Mouse (Mus musculus): Measurements from ENCODE around the gene Kcnh6. TPM values are rescaled to one million over a fixed set of nuclear protein-coding genes. Genes with fewer than 3 reads are reported as not detected.
A peak's percentile ranks its signal among the peaks of the same experiment; 100 is the strongest.

Gene Kcnh6
- not detected in 2 replicates for total RNA-seq (2014; fragmentation: Nextera tagmentation)
- total RNA-seq (2017): not detected in 2 replicates

DNA sequence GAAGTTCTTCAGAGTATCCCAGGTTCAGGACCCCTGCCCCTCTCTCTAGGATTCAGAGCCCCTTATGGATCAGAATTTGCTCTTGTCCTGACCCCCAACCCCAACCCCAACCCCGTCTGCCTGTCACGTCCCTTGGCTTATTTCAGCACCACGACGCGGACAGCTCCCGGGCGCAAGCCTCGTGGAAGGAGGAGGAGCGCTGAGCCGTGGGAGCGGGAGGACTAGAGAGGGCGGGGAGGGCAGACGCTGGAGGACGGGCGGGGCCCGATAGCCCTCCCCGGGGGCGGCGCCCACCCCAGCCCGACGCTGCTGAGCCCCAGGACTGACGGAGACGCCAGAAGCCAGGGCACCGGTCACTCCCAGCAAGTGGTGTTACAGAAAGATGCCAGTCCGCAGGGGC, at the start of gene Kcnh6:
Gene Kcnh6, plus strand, starts transcription at position 304 of the 400 bp plus-strand sequence.
- peak; percentile 86 for ATAC-seq (replicated peaks; ENCODE audit: low FRiP score, low TSS enrichment, poor library complexity, severe bottlenecking)

DNA sequence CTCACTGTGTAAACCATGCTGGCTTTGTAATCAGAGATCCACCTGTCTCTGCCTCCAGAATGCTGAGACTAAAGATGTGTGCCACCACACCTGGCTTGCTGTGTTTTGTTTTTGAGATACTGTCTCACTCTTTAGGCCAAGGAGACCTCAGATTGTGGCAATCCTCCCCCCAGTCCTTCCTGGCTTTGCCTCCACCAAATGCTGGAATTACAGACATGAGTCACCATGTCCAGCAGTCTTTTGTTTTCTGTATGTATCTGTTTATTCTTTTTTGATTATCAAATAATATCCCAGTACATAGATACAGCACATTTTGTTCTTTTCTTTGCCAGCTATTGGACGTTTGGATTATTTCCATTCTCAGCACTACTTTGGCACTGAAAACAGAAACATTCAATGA, 49.4 kb upstream of the Kcnh6 start:
- no peak for ATAC-seq (replicated peaks; ENCODE audit: low FRiP score, low TSS enrichment, poor library complexity, severe bottlenecking)

DNA sequence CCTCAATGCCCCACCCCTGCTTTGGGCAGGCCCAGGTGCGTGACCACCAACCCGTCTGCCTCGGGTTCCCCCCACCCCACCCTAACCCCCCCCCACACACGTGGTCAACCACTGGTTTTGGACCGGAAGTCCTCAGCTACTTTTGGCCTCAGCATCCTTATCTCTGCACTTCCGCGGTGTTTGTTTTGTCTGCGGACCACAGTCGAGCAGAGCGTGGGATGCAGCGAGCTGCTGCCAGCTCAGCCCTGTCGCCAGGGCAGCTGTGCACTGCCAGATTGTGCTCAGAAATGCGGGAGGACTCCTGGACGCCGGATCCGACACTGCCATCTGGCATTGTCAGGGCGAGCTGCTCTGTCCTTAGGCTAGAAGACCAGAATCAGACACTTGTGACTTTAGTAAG, 48.6 kb upstream of the Kcnh6 start:
- peak; percentile 17; the same call in 1 of the 2 replicates for ATAC-seq (replicated peaks; ENCODE audit: low FRiP score, low TSS enrichment, poor library complexity, severe bottlenecking)

DNA sequence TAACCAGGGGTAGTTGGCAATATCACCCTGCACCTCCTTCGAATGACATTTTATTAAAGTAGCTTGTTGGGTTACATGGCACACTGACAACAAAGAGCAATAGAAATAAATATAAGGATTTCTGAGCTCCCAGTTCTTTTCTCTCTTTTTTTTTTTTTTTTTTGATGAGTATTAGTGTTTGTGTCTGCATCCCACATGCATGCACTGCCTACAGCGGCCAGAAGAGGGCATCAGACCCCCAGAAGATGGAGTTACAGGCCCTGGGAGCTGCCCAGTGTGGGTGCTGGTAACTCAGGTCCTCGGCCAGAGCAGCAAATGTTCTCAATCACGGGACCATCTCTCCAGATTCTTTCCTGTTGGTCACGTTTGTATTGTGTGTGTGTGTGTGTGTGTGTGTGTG, 43.2 kb upstream of the Kcnh6 start:
- ATAC-seq (replicated peaks; ENCODE audit: low FRiP score, low TSS enrichment, poor library complexity, severe bottlenecking): no peak

DNA sequence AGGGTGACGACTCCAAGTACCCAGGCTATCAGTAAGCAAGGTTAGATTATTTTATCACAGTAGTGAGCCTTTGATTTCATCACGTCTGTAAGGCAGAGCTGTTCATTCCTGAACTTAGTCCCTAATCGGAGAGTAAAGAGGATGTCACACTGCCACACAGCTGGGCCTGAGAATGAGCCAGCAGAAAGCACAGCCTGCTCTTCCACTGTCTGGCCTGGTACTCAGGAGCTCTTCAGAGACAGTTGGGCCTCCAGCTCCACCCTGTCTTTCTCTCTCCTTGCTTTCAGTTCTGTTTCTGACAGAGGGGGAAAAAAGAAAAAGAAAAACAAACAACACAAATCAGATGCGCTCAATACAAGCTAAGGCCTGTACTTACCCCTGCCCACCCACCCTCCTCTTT, 41.6 kb upstream of the Kcnh6 start:
- no peak for ATAC-seq (replicated peaks; ENCODE audit: low FRiP score, low TSS enrichment, poor library complexity, severe bottlenecking)

DNA sequence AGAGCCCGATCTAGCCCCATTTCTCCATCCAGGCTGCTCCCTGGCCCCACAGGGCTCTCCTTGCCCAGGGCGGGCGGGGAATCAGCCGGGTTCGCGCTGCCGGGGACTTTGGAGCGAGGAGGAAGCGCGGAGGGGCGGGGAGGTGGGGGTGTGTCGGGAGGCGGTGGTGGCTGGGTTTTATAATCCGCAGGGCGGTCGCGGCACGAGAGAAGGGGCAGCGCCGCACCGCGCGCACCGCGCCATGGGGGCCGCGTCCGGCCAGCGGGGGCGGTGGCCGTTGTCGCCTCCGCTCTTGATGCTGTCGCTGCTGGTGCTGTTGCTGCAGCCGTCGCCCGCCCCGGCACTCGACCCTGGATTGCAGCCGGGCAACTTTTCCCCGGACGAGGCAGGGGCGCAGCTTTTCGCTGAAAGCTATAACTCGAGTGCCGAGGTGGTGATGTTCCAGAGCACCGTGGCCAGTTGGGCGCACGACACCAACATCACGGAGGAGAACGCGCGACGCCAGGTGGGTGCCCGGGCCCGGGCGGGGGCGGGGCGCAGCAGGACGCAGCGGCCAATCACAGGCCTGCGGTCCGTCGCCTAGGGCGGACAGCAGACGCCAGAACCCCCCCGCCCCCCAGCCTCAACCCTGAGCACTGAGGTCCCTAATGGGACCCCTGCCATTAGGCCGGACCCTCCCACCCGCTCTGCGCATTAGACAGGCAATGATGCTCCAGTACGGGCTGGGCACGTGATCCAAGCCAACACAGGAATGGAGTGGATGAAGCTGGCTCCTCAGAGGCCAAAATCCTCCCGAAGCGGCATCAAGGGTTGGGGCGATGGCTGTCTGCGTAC, 40.0 kb upstream of the Kcnh6 start, which contains the start of gene Ace:
Gene Ace, plus strand, starts transcription at position 205 of the 834 bp plus-strand sequence.
- ATAC-seq (replicated peaks; ENCODE audit: low FRiP score, low TSS enrichment, poor library complexity, severe bottlenecking): no peak

DNA sequence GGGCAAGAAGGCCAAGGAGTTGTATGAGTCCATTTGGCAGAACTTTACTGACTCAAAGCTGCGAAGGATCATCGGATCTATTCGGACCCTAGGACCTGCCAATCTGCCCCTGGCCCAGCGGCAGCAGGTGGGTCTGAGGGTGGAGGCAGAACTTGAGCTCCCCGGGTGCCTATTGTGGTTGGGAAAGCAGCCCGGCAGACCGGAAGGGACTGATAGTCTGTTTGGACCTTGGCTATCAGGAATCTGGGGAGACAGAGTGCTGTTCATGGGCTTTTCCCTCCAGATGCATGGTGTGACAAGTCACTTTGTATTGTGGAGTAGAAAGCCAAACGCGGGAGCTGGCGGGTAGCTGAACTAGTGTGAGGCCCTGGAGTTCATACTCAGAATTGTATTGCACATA, 39.0 kb upstream of the Kcnh6 start:
- ATAC-seq (replicated peaks; ENCODE audit: low FRiP score, low TSS enrichment, poor library complexity, severe bottlenecking): no peak

DNA sequence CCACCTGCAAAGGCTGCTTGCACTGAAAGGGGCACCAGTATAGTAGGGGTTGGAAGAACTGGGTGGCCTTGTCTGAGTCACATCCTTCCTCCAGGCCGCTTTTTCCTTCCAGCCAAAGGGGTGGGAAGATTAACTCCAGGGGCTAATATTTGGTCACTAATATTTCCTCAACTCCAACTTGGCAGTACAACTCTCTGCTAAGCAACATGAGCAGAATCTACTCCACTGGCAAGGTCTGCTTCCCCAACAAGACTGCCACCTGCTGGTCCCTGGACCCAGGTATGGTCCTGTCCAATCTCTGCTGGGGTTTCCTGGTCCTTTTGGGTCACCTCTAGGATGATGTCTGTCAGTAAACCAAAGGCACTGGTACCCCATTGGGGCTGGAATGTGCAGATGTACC, 38.4 kb upstream of the Kcnh6 start:
- no peak for ATAC-seq (replicated peaks; ENCODE audit: low FRiP score, low TSS enrichment, poor library complexity, severe bottlenecking)

DNA sequence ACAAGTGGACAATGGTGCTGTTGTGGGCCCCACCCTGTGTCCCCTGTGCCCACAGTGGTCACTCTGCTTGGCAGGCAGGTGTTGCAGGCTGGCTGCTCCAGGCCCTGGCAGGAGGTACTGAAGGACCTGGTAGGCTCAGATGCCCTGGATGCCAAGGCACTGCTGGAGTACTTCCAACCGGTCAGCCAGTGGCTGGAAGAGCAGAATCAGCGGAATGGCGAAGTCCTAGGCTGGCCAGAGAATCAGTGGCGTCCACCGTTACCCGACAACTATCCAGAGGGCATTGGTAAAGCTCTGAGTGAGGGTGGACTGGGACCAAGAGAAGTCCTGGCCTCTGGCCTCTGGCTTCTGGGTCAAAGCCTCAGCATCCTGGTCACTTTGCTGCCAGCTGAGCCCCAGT, 33.3 kb upstream of the Kcnh6 start:
- ATAC-seq (replicated peaks; ENCODE audit: low FRiP score, low TSS enrichment, poor library complexity, severe bottlenecking): no peak

DNA sequence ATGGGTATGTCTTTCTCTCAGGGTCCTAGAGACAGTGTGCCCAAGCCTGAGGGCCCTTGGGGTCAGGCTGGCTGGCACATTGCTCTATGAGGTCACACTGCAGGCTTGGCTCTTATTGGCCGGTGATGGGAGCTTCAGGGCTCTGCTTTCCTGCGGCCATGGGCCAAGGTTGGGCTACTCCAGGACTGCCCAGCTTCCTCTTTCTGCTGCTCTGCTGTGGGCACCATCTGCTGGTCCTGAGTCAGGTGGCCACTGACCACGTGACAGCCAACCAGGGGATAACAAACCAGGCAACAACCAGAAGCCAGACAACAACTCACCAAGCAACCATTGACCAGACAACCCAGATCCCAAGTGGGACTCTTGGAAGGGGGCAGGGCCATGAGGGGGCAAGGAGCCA, 32.9 kb upstream of the Kcnh6 start:
- ATAC-seq (replicated peaks; ENCODE audit: low FRiP score, low TSS enrichment, poor library complexity, severe bottlenecking): no peak

DNA sequence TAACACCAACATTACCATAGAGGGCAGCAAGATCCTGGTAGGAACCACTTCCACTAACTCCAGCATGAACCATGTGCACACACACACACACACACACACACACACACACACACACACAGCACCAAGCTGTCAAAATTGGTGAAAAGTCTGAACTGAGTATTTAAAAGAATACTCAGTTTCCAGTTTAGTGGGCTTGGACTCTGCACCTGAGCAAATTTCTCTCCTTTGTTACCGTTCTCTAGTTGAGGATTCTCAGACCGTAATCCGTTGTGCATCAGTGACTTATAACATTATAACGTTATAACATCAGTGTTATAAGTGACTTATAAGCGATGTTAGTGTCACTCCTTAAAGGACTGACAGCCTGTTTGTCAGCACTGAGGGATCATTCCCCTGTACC, 32.3 kb upstream of the Kcnh6 start:
- ATAC-seq (replicated peaks; ENCODE audit: low FRiP score, low TSS enrichment, poor library complexity, severe bottlenecking): no peak

DNA sequence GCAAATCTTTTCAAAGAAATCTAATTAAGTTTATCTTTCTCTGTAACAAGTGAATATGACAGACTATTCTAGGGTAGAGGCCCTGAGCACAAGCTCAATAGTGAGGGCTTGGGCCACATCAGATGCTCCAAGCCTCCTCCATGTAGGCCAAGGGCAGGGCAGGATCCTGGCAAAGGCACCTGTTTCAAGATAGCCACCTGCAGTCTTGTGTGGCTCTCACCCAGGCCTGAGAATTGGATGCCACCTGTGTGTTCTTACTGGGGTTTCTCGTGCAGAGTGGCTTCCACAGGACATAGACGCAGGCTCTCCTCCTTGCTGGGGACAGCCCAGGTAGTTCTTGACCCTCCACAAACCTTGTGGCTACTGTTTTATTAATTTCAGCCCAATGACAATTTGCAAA, 29.7 kb upstream of the Kcnh6 start:
- ATAC-seq (replicated peaks; ENCODE audit: low FRiP score, low TSS enrichment, poor library complexity, severe bottlenecking): no peak

DNA sequence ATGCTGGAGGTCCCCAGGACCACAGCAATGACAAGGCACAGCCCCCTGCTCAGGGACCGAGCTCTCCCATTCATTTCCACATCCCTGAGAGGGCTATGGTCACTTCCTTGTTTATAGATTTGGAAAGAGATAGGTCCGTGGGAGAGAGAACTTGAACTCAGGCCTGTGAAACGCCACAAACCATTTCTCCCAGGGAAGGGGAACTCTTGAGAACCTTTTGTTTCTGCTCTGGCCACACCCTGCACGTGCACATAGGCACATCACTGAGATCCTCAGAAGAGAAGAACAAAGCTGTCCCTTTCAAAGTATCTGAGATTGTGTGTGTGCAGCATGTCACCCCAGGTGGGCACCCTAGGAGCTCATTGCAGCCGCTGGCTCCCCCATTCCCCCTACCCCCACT, 29.3 kb upstream of the Kcnh6 start:
- ATAC-seq (replicated peaks; ENCODE audit: low FRiP score, low TSS enrichment, poor library complexity, severe bottlenecking): no peak

DNA sequence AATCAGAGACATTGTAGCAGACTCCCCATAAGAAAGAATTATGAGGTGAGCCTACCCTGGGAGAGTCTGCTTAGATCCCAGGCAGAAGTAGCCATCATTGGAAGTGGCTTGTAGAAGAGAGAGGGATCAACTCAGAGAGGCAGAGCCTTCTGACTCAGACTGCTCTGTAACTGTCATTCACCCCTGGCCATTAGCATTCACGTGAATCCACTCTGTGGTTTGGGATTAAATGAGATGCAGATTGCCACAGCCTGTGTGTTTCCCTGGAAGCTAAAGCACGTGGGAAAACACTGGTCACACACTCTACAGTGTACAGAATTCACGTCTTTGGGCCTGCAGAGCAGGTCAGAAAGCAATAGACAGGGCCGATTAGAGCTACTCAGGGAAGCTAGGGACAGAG, 23.5 kb upstream of the Kcnh6 start:
- no peak for ATAC-seq (replicated peaks; ENCODE audit: low FRiP score, low TSS enrichment, poor library complexity, severe bottlenecking)

DNA sequence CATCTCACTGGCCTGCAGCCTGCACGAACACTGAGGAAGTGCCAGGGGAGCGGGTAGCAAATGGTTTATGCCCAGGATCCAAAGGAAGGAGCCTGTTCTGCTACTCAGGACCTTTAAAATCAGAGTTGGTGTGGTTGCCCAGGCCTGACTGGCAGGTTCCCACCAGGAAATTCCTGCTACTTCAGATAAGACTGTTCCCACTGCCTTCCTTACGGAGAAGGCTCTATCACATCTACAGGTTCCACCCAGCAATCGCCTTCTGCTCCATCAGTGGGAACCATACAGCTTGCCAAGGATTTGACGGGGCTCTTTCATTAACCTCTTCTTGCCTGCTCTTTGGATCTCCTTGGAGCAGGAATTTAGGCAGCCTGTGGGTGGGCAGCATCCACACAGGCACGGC, 20.5 kb upstream of the Kcnh6 start:
- ATAC-seq (replicated peaks; ENCODE audit: low FRiP score, low TSS enrichment, poor library complexity, severe bottlenecking): no peak

DNA sequence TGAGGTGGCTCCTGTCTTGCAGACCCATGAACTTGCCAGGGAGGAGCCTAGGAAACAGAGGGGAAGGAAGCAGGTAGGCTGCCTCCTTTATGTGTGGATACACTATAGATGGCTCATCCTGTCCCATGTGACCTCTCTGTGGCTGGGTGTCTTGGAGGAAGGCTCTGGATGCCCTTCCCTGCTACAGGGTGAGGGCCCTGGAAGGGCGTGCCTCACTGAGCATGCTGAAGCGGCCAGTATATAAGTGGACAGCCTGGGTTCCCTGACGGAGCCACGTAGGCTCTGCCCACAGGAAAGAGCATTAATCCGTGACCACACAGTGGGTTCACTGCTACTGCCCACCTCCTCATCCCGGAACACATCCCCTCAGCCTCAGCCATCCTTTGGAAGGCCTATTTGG, 18.5 kb upstream of the Kcnh6 start:
- ATAC-seq (replicated peaks; ENCODE audit: low FRiP score, low TSS enrichment, poor library complexity, severe bottlenecking): no peak

DNA sequence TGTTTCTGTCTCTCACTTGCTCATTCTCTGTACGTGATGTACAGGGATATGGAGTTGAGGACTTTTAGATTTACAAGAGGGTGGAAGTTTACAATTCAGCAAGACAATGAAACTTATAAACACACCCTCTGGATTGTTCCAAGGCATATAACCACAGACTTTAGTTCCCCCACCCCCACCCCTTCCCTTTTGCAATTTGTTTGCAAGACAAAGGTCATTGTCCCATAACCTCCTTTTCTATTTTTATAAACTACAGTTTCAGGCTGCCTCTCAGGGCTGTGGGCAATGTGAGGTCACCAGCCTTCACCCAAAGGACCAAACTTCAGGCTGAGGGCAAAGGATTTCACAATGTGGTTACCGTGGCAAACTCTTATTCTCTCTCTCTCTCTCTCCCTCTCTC, 17.7 kb upstream of the Kcnh6 start:
- ATAC-seq (replicated peaks; ENCODE audit: low FRiP score, low TSS enrichment, poor library complexity, severe bottlenecking): no peak

DNA sequence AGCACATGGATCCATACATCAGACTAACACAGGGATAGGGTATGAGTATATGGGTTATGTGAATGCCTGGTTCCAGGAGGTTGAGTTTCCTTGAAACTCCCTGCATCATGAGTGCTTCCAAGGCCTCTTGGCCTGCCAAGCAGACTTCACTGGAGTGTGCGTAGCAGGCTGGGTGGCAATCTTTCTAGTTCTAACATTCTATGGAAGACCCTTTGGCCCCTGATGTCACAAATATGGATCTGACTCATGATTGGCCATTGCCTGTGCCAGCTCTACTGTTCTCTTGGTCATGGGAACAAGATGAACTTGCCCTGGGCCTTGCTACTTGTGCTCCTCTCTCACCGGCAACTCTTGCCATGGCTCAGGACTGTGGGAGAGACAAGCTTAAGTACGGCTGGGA, 13.5 kb upstream of the Kcnh6 start, which contains the start of gene Ace3:
Gene Ace3, plus strand, starts transcription at position 301 of the 400 bp plus-strand sequence.
- ATAC-seq (replicated peaks; ENCODE audit: low FRiP score, low TSS enrichment, poor library complexity, severe bottlenecking): no peak

DNA sequence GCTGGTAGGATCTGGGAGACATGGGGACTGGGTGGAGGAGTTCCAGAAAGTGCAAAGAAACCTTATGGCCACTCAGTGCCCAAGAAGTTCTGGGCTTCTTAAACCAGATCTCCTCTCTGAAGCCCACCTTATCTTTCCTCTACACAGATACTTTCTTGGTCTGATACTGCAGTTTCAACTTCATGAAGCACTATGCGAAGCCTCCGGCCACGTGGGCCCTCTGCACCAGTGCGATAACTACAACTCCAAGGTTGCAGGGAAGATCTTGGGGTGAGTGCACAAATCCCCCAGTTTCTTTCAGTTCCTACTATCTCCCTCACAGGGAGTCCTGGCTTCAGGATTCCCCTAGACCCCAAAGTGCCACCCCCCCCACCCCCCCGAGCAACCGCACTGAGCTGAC, 7.9 kb upstream of the Kcnh6 start:
- ATAC-seq (replicated peaks; ENCODE audit: low FRiP score, low TSS enrichment, poor library complexity, severe bottlenecking): no peak

DNA sequence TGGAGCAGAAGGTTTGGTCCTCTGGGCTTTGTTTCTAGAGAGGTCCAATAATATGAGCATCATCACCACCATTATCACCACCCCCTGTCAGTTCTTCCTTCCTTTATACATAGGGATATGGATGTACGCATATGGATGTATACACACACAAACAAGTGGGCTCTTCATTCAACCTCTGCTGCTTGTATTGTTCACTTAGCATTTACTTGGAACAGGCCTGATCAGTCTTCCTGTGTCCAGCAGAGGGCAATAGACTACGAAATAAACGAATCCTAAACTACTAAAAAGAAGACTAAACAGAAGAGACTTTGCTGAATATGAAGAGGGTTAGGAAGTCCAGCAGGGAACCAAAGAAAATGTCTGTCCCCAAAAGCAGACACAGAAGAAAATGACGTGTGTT, 6.2 kb upstream of the Kcnh6 start:
- peak; percentile 59; the same call in 1 of the 2 replicates for ATAC-seq (replicated peaks; ENCODE audit: low FRiP score, low TSS enrichment, poor library complexity, severe bottlenecking)

DNA sequence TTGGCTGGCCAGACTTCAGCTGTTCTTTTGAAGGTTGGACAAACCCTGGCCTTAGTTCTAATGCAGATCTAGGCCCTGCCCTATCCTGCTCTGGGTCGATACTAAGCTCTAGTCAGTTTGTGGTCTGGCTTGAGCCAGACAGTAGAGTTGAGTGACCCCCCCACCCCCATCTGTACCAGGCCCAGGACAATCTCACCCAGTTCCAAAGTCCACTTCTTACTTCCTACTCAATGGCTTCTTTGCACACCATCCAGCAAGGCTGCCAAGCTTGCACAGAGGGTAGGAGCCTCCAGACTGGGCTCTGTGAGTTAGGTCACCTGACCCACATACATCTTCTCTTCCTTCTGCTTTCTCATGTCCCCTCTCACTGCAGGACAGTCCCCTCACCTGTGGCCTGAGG, 3.3 kb upstream of the Kcnh6 start:
- ATAC-seq (replicated peaks; ENCODE audit: low FRiP score, low TSS enrichment, poor library complexity, severe bottlenecking): no peak
